Mouse (Mus musculus): ENCODE results near the gene Ubb.

DNA sequence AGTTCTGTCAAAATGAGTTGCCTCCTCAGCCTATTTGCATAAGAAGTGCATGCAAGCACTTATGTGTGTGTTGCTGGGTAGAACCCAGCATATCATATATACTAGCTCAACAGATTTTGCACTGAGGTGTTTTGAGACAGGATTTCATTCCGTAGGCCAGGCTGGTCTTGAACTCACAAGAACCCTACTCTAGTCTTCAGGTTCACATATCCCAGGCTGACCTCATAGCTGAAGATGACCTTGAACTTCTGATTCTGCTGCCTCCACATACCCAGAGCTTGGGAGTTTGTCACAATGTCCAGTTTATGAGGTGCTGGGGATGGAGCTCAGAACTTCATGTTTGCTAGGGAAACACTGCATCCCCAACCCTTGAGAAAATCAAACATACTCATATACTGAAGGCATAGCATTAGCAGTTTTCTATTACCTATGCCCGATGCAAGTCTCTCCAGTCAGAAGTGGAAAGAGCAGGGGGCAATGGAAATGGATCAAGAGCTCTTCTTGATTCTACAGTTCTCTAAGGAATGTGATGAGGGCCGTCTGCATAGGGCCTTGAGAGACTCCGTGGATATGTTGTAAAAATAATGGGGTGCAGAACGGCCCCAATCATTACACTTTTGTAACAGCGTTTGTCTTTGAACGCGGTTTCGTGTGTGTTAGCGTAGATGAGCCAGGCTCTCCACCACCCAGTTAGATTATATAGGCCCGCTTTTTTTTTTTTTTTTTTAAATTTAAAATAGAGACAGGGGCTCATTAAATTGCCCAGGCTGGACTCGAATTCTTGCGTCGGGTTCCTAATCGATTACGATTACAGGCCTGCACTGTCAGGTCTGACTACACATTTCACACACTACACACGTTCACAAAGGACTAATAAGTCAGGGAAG, 51.0 kb downstream of the Ubb start:
- no peak for TF ChIP-seq CTCF (IDR thresholded peaks at IDR 0.05; ENCODE audit: insufficient read depth, low read length)
- TF ChIP-seq POLR2A (IDR thresholded peaks at IDR 0.05; ENCODE audit: borderline replicate concordance, extremely low read depth, low read depth, low read length), result no peak
